Mouse (Mus musculus) E14TG2a.4 (cell line): Measurements from ENCODE around the gene Clec2g.

Experiments used
- CTCF ChIP-seq: conservative IDR thresholded peaks from 2 replicates; pipeline ENCODE4 v1.5.1; 2014; ENCODE audit warnings: low read length
- NANOG ChIP-seq: IDR thresholded peaks from 2 replicates; pipeline ENCODE4 v1.6.1; 2014; ENCODE audit warnings: borderline replicate concordance, low read length, mixed read lengths
- POU5F1 ChIP-seq: IDR thresholded peaks from 2 replicates; pipeline ENCODE4 v1.6.1; 2014; ENCODE audit warnings: low read length, borderline replicate concordance

DNA sequence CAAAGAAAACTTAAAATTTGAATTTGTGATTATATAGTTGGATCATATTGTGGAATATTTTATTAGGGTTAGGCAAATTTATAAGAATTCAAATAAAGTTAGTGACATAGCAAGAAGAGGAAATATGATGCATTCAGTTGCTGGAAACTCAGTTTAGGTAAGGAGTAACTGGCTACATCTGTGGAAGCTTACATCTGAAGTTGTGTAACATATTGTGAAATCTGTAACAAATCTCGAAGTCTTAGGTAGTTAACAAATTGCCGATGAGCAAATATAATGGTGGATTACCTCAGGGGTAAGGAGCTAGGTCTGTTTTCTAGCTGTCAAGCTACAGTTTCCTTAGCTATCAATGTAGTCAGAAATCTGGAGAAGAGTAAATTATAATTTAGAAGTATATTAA is 16.9 kb upstream of the Clec2g start:
- no peak for TF ChIP-seq CTCF
- TF ChIP-seq POU5F1: no peak
- no peak for TF ChIP-seq NANOG
